Mouse (Mus musculus): Measurements from ENCODE around the gene Ankrd40. TPM values are rescaled to one million over a fixed set of nuclear protein-coding genes. Genes with fewer than 3 reads are reported as not detected.

The Ankrd40 gene
- polyA plus RNA-seq, 2 experiments = 5.5 to 12.6 TPM

- peak overlapping the region; percentile 67 for H3K27ac ChIP-seq
- peak overlapping the region; percentile 55 for H3K4me2 ChIP-seq (ENCODE audit: low read depth)
- no peaks in the 10 kb centered on the region for H3K9me3 ChIP-seq (ENCODE audit: control insufficient read depth, low read length)
These were observed 22.0 kb downstream of the Ankrd40 start for GRCm38 (mm10) chr11:94349839-94350238.

GRCm38 (mm10) chr11:94350337-94350736 is 22.5 kb downstream of the Ankrd40 start:
- WGBS (ENCODE audit: insufficient replicate concordance) = 7% methylated on average over 1 of the region's 1 CpGs
- TF ChIP-seq CTCF (IDR thresholded peaks at IDR 0.05; ENCODE audit: low read depth) (no peak), EP300 (IDR thresholded peaks at IDR 0.05; ENCODE audit: low read depth) (no peak)
- Histone ChIP-seq H3K9ac (replicated peaks) (peak overlapping the region; percentile 9; the same call in 1 of the 2 replicates), H3K27me3 (ENCODE audit: control insufficient read depth, insufficient read depth, low read length) (no peaks in the 10 kb centered on the region; the same call in 1 of the 2 replicates), H3K4me3 (ENCODE audit: insufficient read depth in 1 of 2, low read depth in 2 of 2, low read length in 2 of 2) (no peak overlapping the region), H3K27ac (peak overlapping the region; percentile 67), H3K4me2 (ENCODE audit: low read depth) (peak overlapping the region; percentile 55), H3K4me1 (replicated peaks; ENCODE audit: control insufficient read depth in 2 of 2, insufficient read depth in 2 of 2, low read length in 1 of 2) (peaks cover 16 to 25% of the 10 kb centered on the region in 2 experiments), H3K9me3 (ENCODE audit: control insufficient read depth, low read length) (no peaks in the 10 kb centered on the region), H3K36me3 (replicated peaks; ENCODE audit: control insufficient read depth, insufficient read depth, low read depth) (no peaks in the 10 kb centered on the region)
- peak; percentile 72 for ATAC-seq (ENCODE audit: insufficient read depth)
- DNase-seq (ENCODE audit: low read depth in 3 of 3, low spot score in 3 of 3) = peak in 2 of 3 experiments; percentile 35 to 36

More at GRCm38 (mm10) chr11:94349839-94350238, 22.0 kb downstream of the Ankrd40 start:
- no peak for TF ChIP-seq EP300 (IDR thresholded peaks at IDR 0.05; ENCODE audit: low read depth)
- TF ChIP-seq CTCF (IDR thresholded peaks at IDR 0.05; ENCODE audit: low read depth) = peak; percentile 11; the same call in 1 of the 2 replicates
- Histone ChIP-seq H3K27me3 (ENCODE audit: control insufficient read depth, insufficient read depth, low read length) (no peaks in the 10 kb centered on the region), H3K9ac (replicated peaks) (peak overlapping the region; percentile 9; the same call in 1 of the 2 replicates), H3K36me3 (replicated peaks; ENCODE audit: control insufficient read depth, insufficient read depth, low read depth) (no peaks in the 10 kb centered on the region), H3K4me3 (ENCODE audit: insufficient read depth in 1 of 2, low read depth in 2 of 2, low read length in 2 of 2) (no peak overlapping the region), H3K4me1 (replicated peaks; ENCODE audit: control insufficient read depth in 2 of 2, insufficient read depth in 2 of 2, low read length in 1 of 2) (peaks cover 16 to 25% of the 10 kb centered on the region in 2 experiments)
- no peak for DNase-seq (ENCODE audit: low read depth in 3 of 3, low spot score in 3 of 3)
- 16% methylated on average over 2 of the region's 2 CpGs for WGBS (ENCODE audit: insufficient replicate concordance)
- peak; percentile 27; the same call in 1 of the 2 replicates for ATAC-seq (ENCODE audit: insufficient read depth)

- peaks cover 16 to 25% of the 10 kb centered on the region in 2 experiments for H3K4me1 ChIP-seq (replicated peaks; ENCODE audit: control insufficient read depth in 2 of 2, insufficient read depth in 2 of 2, low read length in 1 of 2)
- TF ChIP-seq EP300 (IDR thresholded peaks at IDR 0.05; ENCODE audit: low read depth) (peak; percentile 77), CTCF (IDR thresholded peaks at IDR 0.05; ENCODE audit: low read depth) (no peak)
- H3K27ac ChIP-seq = peak overlapping the region; percentile 67
- 15% methylated on average over 3 of the region's 3 CpGs for WGBS (ENCODE audit: insufficient replicate concordance)
- H3K4me2 ChIP-seq (ENCODE audit: low read depth) = peak overlapping the region; percentile 55
- DNase-seq (ENCODE audit: low read depth in 3 of 3, low spot score in 3 of 3) (peak; percentile 60 to 67 (median 66)), ATAC-seq (ENCODE audit: insufficient read depth) (peak; percentile 84)
- no peaks in the 10 kb centered on the region for H3K9me3 ChIP-seq (ENCODE audit: control insufficient read depth, low read length)
- H3K9ac ChIP-seq (replicated peaks) = peak overlapping the region; percentile 29; the same call in 1 of the 2 replicates
- no peaks in the 10 kb centered on the region; the same call in 1 of the 2 replicates for H3K27me3 ChIP-seq (ENCODE audit: control insufficient read depth, insufficient read depth, low read length)
- peak overlapping the region in 1 of 2 experiments; percentile 17; a peak in 1 of 4 replicates for H3K4me3 ChIP-seq (ENCODE audit: insufficient read depth in 1 of 2, low read depth in 2 of 2, low read length in 2 of 2)
- H3K36me3 ChIP-seq (replicated peaks; ENCODE audit: control insufficient read depth, insufficient read depth, low read depth) = no peaks in the 10 kb centered on the region
These were observed 23.3 kb downstream of the Ankrd40 start for GRCm38 (mm10) chr11:94351094-94351493.

GRCm38 (mm10) chr11:94355521-94356217 is 27.9 kb downstream of the Ankrd40 start:
- Histone ChIP-seq H3K9me3 (ENCODE audit: control insufficient read depth, low read length) (no peaks in the 10 kb centered on the region), H3K27ac (no peak overlapping the region), H3K4me3 (ENCODE audit: insufficient read depth in 1 of 2, low read depth in 2 of 2, low read length in 2 of 2) (no peak overlapping the region), H3K36me3 (replicated peaks; ENCODE audit: control insufficient read depth, insufficient read depth, low read depth) (no peaks in the 10 kb centered on the region), H3K4me2 (ENCODE audit: low read depth) (no peak overlapping the region), H3K27me3 (ENCODE audit: control insufficient read depth, insufficient read depth, low read length) (no peaks in the 10 kb centered on the region; the same call in 1 of the 2 replicates), H3K4me1 (replicated peaks; ENCODE audit: control insufficient read depth in 2 of 2, insufficient read depth in 2 of 2, low read length in 1 of 2) (peaks cover 6% of the 10 kb centered on the region in 2 experiments), H3K9ac (replicated peaks) (no peak overlapping the region)
- 70% methylated on average over 9 of the region's 9 CpGs for WGBS (ENCODE audit: insufficient replicate concordance)
- no peak for DNase-seq (ENCODE audit: low read depth in 3 of 3, low spot score in 3 of 3)
- TF ChIP-seq EP300 (IDR thresholded peaks at IDR 0.05; ENCODE audit: low read depth) = no peak
- TF ChIP-seq CTCF (IDR thresholded peaks at IDR 0.05; ENCODE audit: low read depth) = no peak
- no peak for ATAC-seq (ENCODE audit: insufficient read depth)

GRCm38 (mm10) chr11:94359168-94359567 is 31.4 kb downstream of the Ankrd40 start:
- Histone ChIP-seq H3K36me3 (replicated peaks; ENCODE audit: control insufficient read depth, insufficient read depth, low read depth) (no peaks in the 10 kb centered on the region), H3K27ac (no peak overlapping the region), H3K4me3 (ENCODE audit: insufficient read depth in 1 of 2, low read depth in 2 of 2, low read length in 2 of 2) (no peak overlapping the region), H3K27me3 (ENCODE audit: control insufficient read depth, insufficient read depth, low read length) (no peaks in the 10 kb centered on the region; the same call in 1 of the 2 replicates), H3K4me1 (replicated peaks; ENCODE audit: control insufficient read depth in 2 of 2, insufficient read depth in 2 of 2, low read length in 1 of 2) (no peaks in the 10 kb centered on the region), H3K4me2 (ENCODE audit: low read depth) (no peak overlapping the region), H3K9me3 (ENCODE audit: control insufficient read depth, low read length) (no peaks in the 10 kb centered on the region), H3K9ac (replicated peaks) (no peak overlapping the region)
- WGBS (ENCODE audit: insufficient replicate concordance) = 79% methylated on average over 12 of the region's 12 CpGs
- DNase-seq (ENCODE audit: low read depth in 3 of 3, low spot score in 3 of 3) = no peak
- ATAC-seq (ENCODE audit: insufficient read depth) = no peak
- TF ChIP-seq EP300 (IDR thresholded peaks at IDR 0.05; ENCODE audit: low read depth) = no peak
- no peak for TF ChIP-seq CTCF (IDR thresholded peaks at IDR 0.05; ENCODE audit: low read depth)
